Mouse (Mus musculus): ENCODE data around the gene Ly6f.

- no peak for TF ChIP-seq POLR2A (IDR thresholded peaks at IDR 0.05; ENCODE audit: control insufficient read depth, extremely low read depth, insufficient read depth, low read length, poor library complexity)
- TF ChIP-seq CTCF (IDR thresholded peaks at IDR 0.05; ENCODE audit: borderline replicate concordance, control insufficient read depth, extremely low read depth, insufficient read depth, low read length, poor library complexity) = no peak
These were observed 13.6 kb upstream of the Ly6f start for GRCm38 (mm10) chr15:75254671-75255070.

Measured in thymus, adult 2 months (tissue).